Mouse (Mus musculus) ES-Bruce4 (cell line): ENCODE data around the gene Drc7. TPM values are rescaled to one million over a fixed set of nuclear protein-coding genes. Genes with fewer than 3 reads are reported as not detected.
"Not testable (repeated sequence)": the region's sequence is repeated elsewhere in the genome, so short reads cannot be mapped to it uniquely, and the experiment has no call there.

ENCODE experiments used
- H3K27ac ChIP-seq: 2 replicates; pipeline ENCODE4 v1.5.1; 2012; ENCODE audit warnings: low read length, inconsistent platforms; ENCODE audit not compliant: insufficient read depth
- H3K27me3 ChIP-seq: 2 replicates; pipeline ENCODE4 v1.6.1; 2012; ENCODE audit warnings: mild to moderate bottlenecking, low read length, inconsistent platforms; ENCODE audit not compliant: control insufficient read depth, poor library complexity, insufficient read depth, severe bottlenecking
- H3K36me3 ChIP-seq: 2 replicates; pipeline ENCODE4 v1.6.1; 2012; ENCODE audit warnings: inconsistent platforms, mild to moderate bottlenecking, low read length, moderate library complexity; ENCODE audit not compliant: control insufficient read depth, poor library complexity, insufficient read depth, severe bottlenecking
- H3K4me1 ChIP-seq: one replicate; pipeline ENCODE4 v1.8.1; 2011; ENCODE audit warnings: low read length; ENCODE audit not compliant: control insufficient read depth, insufficient read depth
- H3K4me3 ChIP-seq: 2 replicates; pipeline ENCODE4 v1.5.1; 2011; ENCODE audit warnings: low read depth, mild to moderate bottlenecking, low read length
- H3K9ac ChIP-seq: 2 replicates; pipeline ENCODE4 v1.6.1; 2012; ENCODE audit warnings: low read depth, mild to moderate bottlenecking, inconsistent platforms; ENCODE audit not compliant: poor library complexity, severe bottlenecking
- H3K9me3 ChIP-seq: replicated peaks from 2 replicates; pipeline ENCODE4 v1.6.1; 2012; ENCODE audit warnings: mild to moderate bottlenecking, low read length, inconsistent platforms; ENCODE audit not compliant: control insufficient read depth, poor library complexity, insufficient read depth, severe bottlenecking
- CTCF ChIP-seq: IDR thresholded peaks from one replicate; pipeline ENCODE4 v1.8.1; 2011; ENCODE audit warnings: low read depth, low read length
- EP300 ChIP-seq: IDR thresholded peaks from 2 replicates; pipeline ENCODE4 v1.6.1; 2011; ENCODE audit warnings: low read depth, low read length; ENCODE audit not compliant: insufficient read depth
- POLR2A ChIP-seq: IDR thresholded peaks from one replicate; pipeline ENCODE4 v1.8.1; 2011; ENCODE audit warnings: low read length; ENCODE audit not compliant: insufficient read depth
- polyA plus RNA-seq: library from polyadenylated mRNA; stranded (reverse); fragments of >200 nt; gene quantifications from 2 replicates; pipeline ENCODE4 v1.2.4, GENCODE M21; 2011; ENCODE audit warnings: low read depth; ENCODE audit not compliant: missing spikeins, insufficient read depth, insufficient read length

Gene Drc7
- polyA plus RNA-seq, 1 experiment: 0.64 TPM

GRCm38 (mm10) chr8:95020293-95020777, 34.6 kb upstream of the Drc7 start:
- H3K9me3 ChIP-seq: no peaks in the 10 kb centered on the region
- no peak overlapping the region for H3K9ac ChIP-seq
- no peaks in the 10 kb centered on the region for H3K27me3 ChIP-seq
- no peak overlapping the region for H3K27ac ChIP-seq
- no peak overlapping the region for H3K4me3 ChIP-seq
- no peaks in the 10 kb centered on the region for H3K36me3 ChIP-seq
- TF ChIP-seq EP300 (no peak), POLR2A (no peak), CTCF (no peak)
- peaks cover 2% of the 10 kb centered on the region for H3K4me1 ChIP-seq

- no peak overlapping the region for H3K27ac ChIP-seq
- peaks cover 2% of the 10 kb centered on the region for H3K4me1 ChIP-seq
- no peak overlapping the region for H3K4me3 ChIP-seq
- H3K9ac ChIP-seq: no peak overlapping the region
- no peaks in the 10 kb centered on the region for H3K36me3 ChIP-seq
- TF ChIP-seq CTCF: no peak
- no peak for TF ChIP-seq EP300
- no peaks in the 10 kb centered on the region for H3K9me3 ChIP-seq
- H3K27me3 ChIP-seq: no peaks in the 10 kb centered on the region
These were observed 34.1 kb upstream of the Drc7 start for GRCm38 (mm10) chr8:95020821-95021220.

GRCm38 (mm10) chr8:95023201-95023600, 31.7 kb upstream of the Drc7 start:
- TF ChIP-seq POLR2A: no peak
- TF ChIP-seq EP300: peak; percentile 55; the same call in 1 of the 2 replicates
- Histone ChIP-seq H3K36me3 (no peaks in the 10 kb centered on the region), H3K4me1 (peaks cover 2% of the 10 kb centered on the region), H3K9me3 (no peaks in the 10 kb centered on the region), H3K9ac (no peak overlapping the region), H3K27me3 (no peaks in the 10 kb centered on the region), H3K4me3 (no peak overlapping the region), H3K27ac (no peak overlapping the region)

GRCm38 (mm10) chr8:95024387-95024786, 30.5 kb upstream of the Drc7 start:
- no peak overlapping the region for H3K27ac ChIP-seq
- no peak overlapping the region for H3K4me3 ChIP-seq
- H3K9ac ChIP-seq: no peak overlapping the region
- no peaks in the 10 kb centered on the region for H3K27me3 ChIP-seq
- peaks cover 2% of the 10 kb centered on the region for H3K4me1 ChIP-seq
- H3K36me3 ChIP-seq: no peaks in the 10 kb centered on the region
- TF ChIP-seq EP300 (no peak), POLR2A (no peak), CTCF (no peak)
- H3K9me3 ChIP-seq: no peaks in the 10 kb centered on the region

GRCm38 (mm10) chr8:95025421-95025820, 29.5 kb upstream of the Drc7 start:
- Histone ChIP-seq H3K4me1 (peaks cover 2% of the 10 kb centered on the region), H3K9me3 (peaks cover 4% of the 10 kb centered on the region; the same call in 1 of the 2 replicates), H3K27me3 (no peaks in the 10 kb centered on the region), H3K27ac (no peak overlapping the region), H3K36me3 (no peaks in the 10 kb centered on the region), H3K4me3 (no peak overlapping the region), H3K9ac (no peak overlapping the region)
- no peak for TF ChIP-seq EP300
- TF ChIP-seq CTCF: peak; percentile 5

- H3K4me1 ChIP-seq, H3K9ac ChIP-seq, H3K27ac ChIP-seq, H3K27me3 ChIP-seq, H3K4me3 ChIP-seq, H3K9me3 ChIP-seq, H3K36me3 ChIP-seq: not testable (repeated sequence)
These were observed 26.5 kb upstream of the Drc7 start for GRCm38 (mm10) chr8:95028391-95028790.
